In the genomic region with DNA sequence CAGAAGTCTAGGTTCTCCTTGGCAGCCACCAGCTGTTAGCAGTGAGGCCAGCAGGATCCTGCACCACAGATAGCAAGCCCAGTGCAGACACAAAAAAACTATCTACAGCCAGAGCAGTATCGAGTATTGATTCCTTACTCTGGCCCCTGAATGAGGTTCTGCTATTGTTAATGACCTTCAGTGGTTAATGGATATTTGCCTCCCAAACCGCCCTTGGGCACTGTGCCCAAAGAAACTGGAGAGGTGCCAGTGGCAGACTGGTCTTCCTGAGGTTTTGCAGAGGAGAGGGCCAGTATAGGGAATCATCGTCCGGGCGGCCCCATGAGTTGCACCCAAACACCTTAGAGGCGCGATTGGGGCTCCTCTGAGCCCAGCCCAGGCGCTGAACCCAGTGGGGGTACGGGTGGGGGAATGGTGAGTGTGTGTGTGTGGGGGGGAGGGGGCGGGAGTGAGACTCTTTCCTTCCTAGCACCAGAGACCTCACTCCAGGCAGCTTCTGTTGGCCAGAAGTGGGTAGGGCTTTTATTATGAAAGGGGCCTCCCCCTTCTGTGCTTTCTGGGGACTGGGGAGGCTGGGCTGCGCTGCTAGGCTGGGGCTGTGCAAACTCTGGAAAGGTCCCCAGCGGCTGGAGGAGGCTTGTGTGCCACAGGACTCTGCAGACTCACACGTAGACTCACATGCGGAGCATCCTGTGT, we compare ENCODE assay signal across 8 mouse cellular contexts. TPM values are rescaled to one million over a fixed set of nuclear protein-coding genes. Genes with fewer than 3 reads are reported as not detected.
DNase-seq lines count a peak whose midpoint lies in the region; ATAC-seq and TF ChIP-seq lines count a peak whose summit lies in the region.

A gene (plus strand): TSS at position 571 of the 696 bp plus-strand sequence.

- DNase-seq in right cerebral cortex, postnatal 10 days (ENCODE audit: low spot score in 2 of 2), result peak; percentile 66 to 80
- DNase-seq in right cerebral cortex, postnatal 36 days (ENCODE audit: low spot score in 2 of 2), result no peak
- peak; percentile 54 for DNase-seq in embryo, embryonic 10.5 days (ENCODE audit: low spot score)
- peak; percentile 72 to 77 for DNase-seq in heart, adult 2 months
- peak; percentile 67 for DNase-seq in kidney, adult 11 months
- peak; percentile 79 for DNase-seq in liver, postnatal 0 days
- peak; percentile 92 for DNase-seq in ovary, postnatal 10 days (ENCODE audit: low spot score)
- no peak for DNase-seq in left cerebral cortex, postnatal 36 days (ENCODE audit: low spot score in 2 of 2)

- H3K4me2 ChIP-seq in liver, postnatal 0 days (ENCODE audit: low read depth, low read length), result peak within 1 kb of the TSS; percentile 54

- ATAC-seq in liver, postnatal 0 days, result peak; percentile 66

- H3K27ac ChIP-seq in heart, adult 2 months, result peak within 1 kb of the TSS; percentile 41
- 0 out of 2 replicates have a peak within 1 kb of the TSS, but pooled peaks have one; percentile 51 for H3K27ac ChIP-seq in liver, postnatal 0 days (ENCODE audit: low read depth)

- H3K9me3 ChIP-seq in liver, postnatal 0 days (ENCODE audit: low read length), result no peaks in the 10 kb centered on the region

- no peak for TF ChIP-seq CTCF in heart, adult 2 months (IDR thresholded peaks at IDR 0.05)
- TF ChIP-seq CTCF in liver, postnatal 0 days (IDR thresholded peaks at IDR 0.05; ENCODE audit: low read depth), result no peak

- intact Hi-C loops in heart, adult 2 months (cut with DNase I), result no loop called here
- intact Hi-C loops in left cerebral cortex, postnatal 36 days (cut with DNase I), result no loop called here

- peaks cover 3% of the 10 kb centered on the region; the same call in 1 of the 2 replicates for H3K4me1 ChIP-seq in heart, adult 2 months (ENCODE audit: control insufficient read depth, insufficient read depth, low read length)
- peaks cover 18% of the 10 kb centered on the region for H3K4me1 ChIP-seq in liver, postnatal 0 days (ENCODE audit: insufficient read depth)

- no peak for TF ChIP-seq EP300 in heart, adult 2 months (IDR thresholded peaks at IDR 0.05; ENCODE audit: insufficient read depth, low read depth, low read length)
- no peak for TF ChIP-seq EP300 in liver, postnatal 0 days (IDR thresholded peaks at IDR 0.05; ENCODE audit: low read depth)

- TF ChIP-seq POLR2A in heart, adult 2 months (IDR thresholded peaks at IDR 0.05; ENCODE audit: insufficient read depth, low read depth, low read length), result peak; percentile 57; the same call in 1 of the 2 replicates

- no peaks in the 10 kb centered on the region for H3K79me2 ChIP-seq in heart, adult 2 months (replicated peaks; ENCODE audit: control insufficient read depth, insufficient read depth, low read length)

- H3K4me3 ChIP-seq in heart, adult 2 months, result peak within 1 kb of the TSS; percentile 21; the same call in 1 of the 2 replicates
- H3K4me3 ChIP-seq in liver, postnatal 0 days (ENCODE audit: low read depth, low read length), result no peak within 1 kb of the TSS

- peak within 1 kb of the TSS; percentile 12 for H3K9ac ChIP-seq in heart, adult 2 months (ENCODE audit: low read depth, low read length)
- H3K9ac ChIP-seq in liver, postnatal 0 days (replicated peaks), result peak within 1 kb of the TSS; percentile 9; the same call in 1 of the 2 replicates

- 6% methylated on average over 14 of the region's 14 CpGs for WGBS in heart, adult 2 months
- WGBS in liver, postnatal 0 days (ENCODE audit: insufficient replicate concordance), result 19% methylated on average over 14 of the region's 14 CpGs

- H3K36me3 ChIP-seq in heart, adult 2 months (ENCODE audit: control insufficient read depth, insufficient read depth, low read length), result no peaks in the 10 kb centered on the region
- no peaks in the 10 kb centered on the region for H3K36me3 ChIP-seq in liver, postnatal 0 days (replicated peaks; ENCODE audit: insufficient read depth, low read length)

- H3K27me3 ChIP-seq in heart, adult 2 months (ENCODE audit: control insufficient read depth, insufficient read depth, low read length), result no peaks in the 10 kb centered on the region
- H3K27me3 ChIP-seq in liver, postnatal 0 days (ENCODE audit: insufficient read depth, low read length), result no peaks in the 10 kb centered on the region

RNA-seq across cellular contexts. Expression of the gene that starts here (rescaled TPM):
- under 1 TPM; 0.42 to 0.96 TPM for total RNA-seq in heart, adult 2 months (2021)
- 1.5 and 2.2 TPM in 2 replicates for polyA plus RNA-seq in heart, adult 2 months (2012; rRNA removed)
- 0.31 and 0.32 TPM in 2 replicates for polyA plus RNA-seq in liver, postnatal 0 days (2015; fragmentation: Nextera tagmentation; extraction: Ambion mirVana)
- 1 to 10 TPM; 5.2 to 5.4 TPM for total RNA-seq in left cerebral cortex, postnatal 36 days (2021)

Comparison
In these comparisons a context has a peak if more than half of its experiments do, and no peak if none do; other contexts are left out.
1. DNase-seq: peak in right cerebral cortex, postnatal 10 days (2 of 2), embryo, embryonic 10.5 days (single experiment), heart, adult 2 months (2 of 2), kidney, adult 11 months (single experiment) and ovary, postnatal 10 days (single experiment); none in right cerebral cortex, postnatal 36 days (0 of 2) and left cerebral cortex, postnatal 36 days (0 of 2).
2. Peak in DNase-seq, ATAC-seq, H3K27ac ChIP-seq, H3K9ac ChIP-seq and H3K4me2 ChIP-seq in liver, postnatal 0 days; RNA of the gene not detected or under 1 TPM.